Mouse (Mus musculus): ENCODE results near the gene Rtn4. TPM values are rescaled to one million over a fixed set of nuclear protein-coding genes. Genes with fewer than 3 reads are reported as not detected.
A peak's percentile ranks its signal among the peaks of the same experiment; 100 is the strongest.
"Not testable (repeated sequence)": the region's sequence is repeated elsewhere in the genome, so short reads cannot be mapped to it uniquely, and the experiment has no call there.

Gene Rtn4
- polyA plus RNA-seq (2015; fragmentation: Nextera tagmentation; extraction: Ambion mirVana): 57.1 and 59.3 TPM in 2 replicates

DNA sequence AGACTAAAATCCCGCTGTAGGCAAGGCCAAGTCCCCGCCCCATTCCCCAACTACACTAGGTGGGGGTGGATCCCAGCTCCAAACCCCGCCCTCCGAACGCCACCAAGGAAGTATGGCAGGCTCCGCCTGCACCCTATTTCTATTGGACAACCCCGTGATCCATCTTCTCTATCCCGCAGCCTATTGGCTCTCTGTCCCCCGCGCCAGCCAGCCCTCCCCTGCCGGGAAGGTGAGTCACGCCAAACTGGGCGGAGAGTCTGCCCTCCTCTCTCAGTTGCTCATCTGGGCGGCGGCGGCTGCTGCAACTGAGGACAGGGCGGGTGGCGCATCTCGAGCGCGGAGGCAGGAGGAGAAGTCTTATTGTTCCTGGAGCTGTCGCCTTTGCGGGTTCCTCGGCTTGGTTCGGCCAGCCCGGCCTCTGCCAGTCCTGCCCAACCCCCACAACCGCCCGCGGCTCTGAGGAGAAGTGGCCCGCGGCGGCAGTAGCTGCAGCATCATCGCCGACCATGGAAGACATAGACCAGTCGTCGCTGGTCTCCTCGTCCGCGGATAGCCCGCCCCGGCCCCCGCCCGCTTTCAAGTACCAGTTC lies at the start of gene Rtn4:
TSS of gene Rtn4 (plus strand) at position 265 of the 590 bp plus-strand sequence.
- no peaks in the 10 kb centered on the region for H3K27me3 ChIP-seq (ENCODE audit: insufficient read depth, low read length)
- WGBS (ENCODE audit: insufficient replicate concordance): 0% methylated on average over 41 of the region's 43 CpGs
- H3K27ac ChIP-seq (ENCODE audit: low read depth): peak within 1 kb of the TSS; percentile 96
- peak within 1 kb of the TSS; percentile 95 for H3K4me3 ChIP-seq (ENCODE audit: low read depth, low read length)
- peak within 1 kb of the TSS; percentile 90 for H3K9ac ChIP-seq (replicated peaks)
- peak; percentile 97 for DNase-seq
- H3K9me3 ChIP-seq (ENCODE audit: low read length): no peaks in the 10 kb centered on the region
- H3K4me2 ChIP-seq (ENCODE audit: low read depth, low read length): peak within 1 kb of the TSS; percentile 92
- 0 out of 2 replicates have a peak, but pooled peaks cover 4% of the 10 kb centered on the region for H3K36me3 ChIP-seq (replicated peaks; ENCODE audit: insufficient read depth, low read length)
- peaks cover 3% of the 10 kb centered on the region; the same call in 1 of the 2 replicates for H3K4me1 ChIP-seq (ENCODE audit: insufficient read depth)
- peak; percentile 97 for ATAC-seq
- TF ChIP-seq EP300 (IDR thresholded peaks at IDR 0.05; ENCODE audit: low read depth): peak; percentile 54
- no peak; the same call in 1 of the 2 replicates for TF ChIP-seq CTCF (IDR thresholded peaks at IDR 0.05; ENCODE audit: low read depth)

- DNase-seq (no peak), ATAC-seq (no peak)
- Histone ChIP-seq H3K36me3 (replicated peaks; ENCODE audit: insufficient read depth, low read length) (no peaks in the 10 kb centered on the region), H3K9ac (replicated peaks) (no peak overlapping the region), H3K4me1 (ENCODE audit: insufficient read depth) (no peaks in the 10 kb centered on the region; the same call in 1 of the 2 replicates), H3K4me3 (ENCODE audit: low read depth, low read length) (no peak overlapping the region), H3K9me3 (ENCODE audit: low read length) (no peaks in the 10 kb centered on the region), H3K27ac (ENCODE audit: low read depth) (no peak overlapping the region), H3K27me3 (ENCODE audit: insufficient read depth, low read length) (no peaks in the 10 kb centered on the region), H3K4me2 (ENCODE audit: low read depth, low read length) (no peak overlapping the region)
- TF ChIP-seq EP300 (IDR thresholded peaks at IDR 0.05; ENCODE audit: low read depth): no peak
- TF ChIP-seq CTCF (IDR thresholded peaks at IDR 0.05; ENCODE audit: low read depth): no peak
- 77% methylated on average over 1 of the region's 1 CpGs for WGBS (ENCODE audit: insufficient replicate concordance)
Observed at GRCm38 (mm10) chr11:29644421-29644820, 48.3 kb upstream of the Rtn4 start.

- DNase-seq: no peak
- H3K4me3 ChIP-seq (ENCODE audit: low read depth, low read length): no peak overlapping the region
Observed at GRCm38 (mm10) chr11:29645411-29646066, 47.2 kb upstream of the Rtn4 start.

GRCm38 (mm10) chr11:29647568-29648319 lies 45.0 kb upstream of the Rtn4 start:
- ATAC-seq (0 out of 2 replicates have a peak, but pooled peaks have one; percentile 21), DNase-seq (no peak)
- Histone ChIP-seq H3K4me3 (ENCODE audit: low read depth, low read length) (peak overlapping the region; percentile 34), H3K4me2 (ENCODE audit: low read depth, low read length) (peak overlapping the region; percentile 57), H3K27ac (ENCODE audit: low read depth) (no peak overlapping the region), H3K27me3 (ENCODE audit: insufficient read depth, low read length) (no peaks in the 10 kb centered on the region), H3K4me1 (ENCODE audit: insufficient read depth) (no peaks in the 10 kb centered on the region; the same call in 1 of the 2 replicates), H3K9me3 (ENCODE audit: low read length) (no peaks in the 10 kb centered on the region), H3K9ac (replicated peaks) (peak overlapping the region; percentile 22; the same call in 1 of the 2 replicates), H3K36me3 (replicated peaks; ENCODE audit: insufficient read depth, low read length) (no peaks in the 10 kb centered on the region)
- no peak for TF ChIP-seq CTCF (IDR thresholded peaks at IDR 0.05; ENCODE audit: low read depth)
- WGBS (ENCODE audit: insufficient replicate concordance): 30% methylated on average over 6 of the region's 6 CpGs

More at GRCm38 (mm10) chr11:29645411-29646066, 47.2 kb upstream of the Rtn4 start:
- Histone ChIP-seq H3K4me1 (ENCODE audit: insufficient read depth) (no peaks in the 10 kb centered on the region; the same call in 1 of the 2 replicates), H3K36me3 (replicated peaks; ENCODE audit: insufficient read depth, low read length) (no peaks in the 10 kb centered on the region), H3K4me2 (ENCODE audit: low read depth, low read length) (no peak overlapping the region), H3K9me3 (ENCODE audit: low read length) (no peaks in the 10 kb centered on the region), H3K27me3 (ENCODE audit: insufficient read depth, low read length) (no peaks in the 10 kb centered on the region), H3K27ac (ENCODE audit: low read depth) (no peak overlapping the region), H3K9ac (replicated peaks) (no peak overlapping the region)
- peak; percentile 36; the same call in 1 of the 2 replicates for ATAC-seq
- no peak for TF ChIP-seq CTCF (IDR thresholded peaks at IDR 0.05; ENCODE audit: low read depth)
- TF ChIP-seq EP300 (IDR thresholded peaks at IDR 0.05; ENCODE audit: low read depth): no peak
- 78% methylated on average over 5 of the region's 5 CpGs for WGBS (ENCODE audit: insufficient replicate concordance)

- not testable (repeated sequence) for H3K9ac ChIP-seq (replicated peaks); DNase-seq; H3K9me3 ChIP-seq (ENCODE audit: low read length); H3K36me3 ChIP-seq (replicated peaks; ENCODE audit: insufficient read depth, low read length); H3K27me3 ChIP-seq (ENCODE audit: insufficient read depth, low read length); H3K27ac ChIP-seq (ENCODE audit: low read depth); H3K4me2 ChIP-seq (ENCODE audit: low read depth, low read length); ATAC-seq; H3K4me1 ChIP-seq (ENCODE audit: insufficient read depth); H3K4me3 ChIP-seq (ENCODE audit: low read depth, low read length)
- 86% methylated on average over 3 of the region's 3 CpGs for WGBS (ENCODE audit: insufficient replicate concordance)
Observed at GRCm38 (mm10) chr11:29655381-29655780, 37.4 kb upstream of the Rtn4 start.

- peak; percentile 70 for ATAC-seq
- 63% methylated on average over 2 of the region's 2 CpGs for WGBS (ENCODE audit: insufficient replicate concordance)
Observed at GRCm38 (mm10) chr11:29660740-29661139, 32.0 kb upstream of the Rtn4 start.

More at GRCm38 (mm10) chr11:29660740-29661139, 32.0 kb upstream of the Rtn4 start:
- no peak overlapping the region for H3K4me3 ChIP-seq (ENCODE audit: low read depth, low read length)
- no peaks in the 10 kb centered on the region for H3K9me3 ChIP-seq (ENCODE audit: low read length)
- TF ChIP-seq EP300 (IDR thresholded peaks at IDR 0.05; ENCODE audit: low read depth) (peak; percentile 53), CTCF (IDR thresholded peaks at IDR 0.05; ENCODE audit: low read depth) (no peak)
- no peaks in the 10 kb centered on the region for H3K36me3 ChIP-seq (replicated peaks; ENCODE audit: insufficient read depth, low read length)
- no peaks in the 10 kb centered on the region for H3K27me3 ChIP-seq (ENCODE audit: insufficient read depth, low read length)
- H3K4me2 ChIP-seq (ENCODE audit: low read depth, low read length): no peak overlapping the region
- no peak overlapping the region for H3K27ac ChIP-seq (ENCODE audit: low read depth)
- H3K9ac ChIP-seq (replicated peaks): no peak overlapping the region
- no peaks in the 10 kb centered on the region for H3K4me1 ChIP-seq (ENCODE audit: insufficient read depth)
- no peak for DNase-seq
